Mouse (Mus musculus): ENCODE data around the gene Cd69. TPM values are rescaled to one million over a fixed set of nuclear protein-coding genes. Genes with fewer than 3 reads are reported as not detected.

Gene Cd69
- polyA plus RNA-seq, 1 experiment: 0.07 TPM

GRCm38 (mm10) chr6:129265821-129266220 is 9.4 kb downstream of the Cd69 start:
- WGBS: 74% methylated on average over 3 of the region's 3 CpGs
- no peaks in the 10 kb centered on the region for H3K27me3 ChIP-seq (ENCODE audit: control insufficient read depth, insufficient read depth, low read length)
- H3K4me3 ChIP-seq (replicated peaks; ENCODE audit: insufficient read depth, low read depth, low read length): no peak overlapping the region
- no peak for DNase-seq
- no peak overlapping the region for H3K27ac ChIP-seq (ENCODE audit: insufficient read depth, low read length)
- no peaks in the 10 kb centered on the region for H3K4me1 ChIP-seq (ENCODE audit: control insufficient read depth, insufficient read depth, low read length)
- no peak for TF ChIP-seq CTCF (IDR thresholded peaks at IDR 0.05; ENCODE audit: borderline replicate concordance, insufficient read depth, low read depth, low read length)
- TF ChIP-seq POLR2A (IDR thresholded peaks at IDR 0.05; ENCODE audit: borderline replicate concordance, insufficient read depth, low read length): no peak

- DNase-seq: no peak
- Histone ChIP-seq H3K4me3 (replicated peaks; ENCODE audit: insufficient read depth, low read depth, low read length) (no peak overlapping the region), H3K27me3 (ENCODE audit: control insufficient read depth, insufficient read depth, low read length) (no peaks in the 10 kb centered on the region), H3K4me1 (ENCODE audit: control insufficient read depth, insufficient read depth, low read length) (no peaks in the 10 kb centered on the region), H3K27ac (ENCODE audit: insufficient read depth, low read length) (no peak overlapping the region)
- no peak for TF ChIP-seq POLR2A (IDR thresholded peaks at IDR 0.05; ENCODE audit: borderline replicate concordance, insufficient read depth, low read length)
- TF ChIP-seq CTCF (IDR thresholded peaks at IDR 0.05; ENCODE audit: borderline replicate concordance, insufficient read depth, low read depth, low read length): no peak
- 86% methylated on average over 4 of the region's 4 CpGs for WGBS
These were observed 14.3 kb downstream of the Cd69 start for GRCm38 (mm10) chr6:129260940-129261339.

- Histone ChIP-seq H3K4me1 (ENCODE audit: control insufficient read depth, insufficient read depth, low read length) (no peaks in the 10 kb centered on the region), H3K4me3 (replicated peaks; ENCODE audit: insufficient read depth, low read depth, low read length) (no peak overlapping the region), H3K27ac (ENCODE audit: insufficient read depth, low read length) (no peak overlapping the region), H3K27me3 (ENCODE audit: control insufficient read depth, insufficient read depth, low read length) (no peaks in the 10 kb centered on the region)
- TF ChIP-seq CTCF (IDR thresholded peaks at IDR 0.05; ENCODE audit: borderline replicate concordance, insufficient read depth, low read depth, low read length) (no peak), POLR2A (IDR thresholded peaks at IDR 0.05; ENCODE audit: borderline replicate concordance, insufficient read depth, low read length) (no peak)
- no peak for DNase-seq
These were observed 15.2 kb downstream of the Cd69 start for GRCm38 (mm10) chr6:129260034-129260433.

- DNase-seq: no peak
- H3K27me3 ChIP-seq (ENCODE audit: control insufficient read depth, insufficient read depth, low read length): no peaks in the 10 kb centered on the region
These were observed 19.2 kb downstream of the Cd69 start for GRCm38 (mm10) chr6:129256018-129256417.

GRCm38 (mm10) chr6:129254949-129255602 is 20.2 kb downstream of the Cd69 start:
- Histone ChIP-seq H3K27ac (ENCODE audit: insufficient read depth, low read length) (no peak overlapping the region), H3K27me3 (ENCODE audit: control insufficient read depth, insufficient read depth, low read length) (no peaks in the 10 kb centered on the region), H3K4me3 (replicated peaks; ENCODE audit: insufficient read depth, low read depth, low read length) (no peak overlapping the region), H3K4me1 (ENCODE audit: control insufficient read depth, insufficient read depth, low read length) (no peaks in the 10 kb centered on the region)
- 13% methylated on average over 4 of the region's 4 CpGs for WGBS
- DNase-seq: no peak
- no peak for TF ChIP-seq POLR2A (IDR thresholded peaks at IDR 0.05; ENCODE audit: borderline replicate concordance, insufficient read depth, low read length)

More at GRCm38 (mm10) chr6:129256018-129256417, 19.2 kb downstream of the Cd69 start:
- H3K4me1 ChIP-seq (ENCODE audit: control insufficient read depth, insufficient read depth, low read length): no peaks in the 10 kb centered on the region
- no peak overlapping the region for H3K27ac ChIP-seq (ENCODE audit: insufficient read depth, low read length)
- 46% methylated on average over 7 of the region's 7 CpGs for WGBS
- H3K4me3 ChIP-seq (replicated peaks; ENCODE audit: insufficient read depth, low read depth, low read length): no peak overlapping the region
- TF ChIP-seq CTCF (IDR thresholded peaks at IDR 0.05; ENCODE audit: borderline replicate concordance, insufficient read depth, low read depth, low read length): 0 out of 2 replicates have a peak, but pooled peaks have one; percentile 0
- no peak for TF ChIP-seq POLR2A (IDR thresholded peaks at IDR 0.05; ENCODE audit: borderline replicate concordance, insufficient read depth, low read length)

GRCm38 (mm10) chr6:129254314-129254713 is 20.9 kb downstream of the Cd69 start:
- TF ChIP-seq CTCF (IDR thresholded peaks at IDR 0.05; ENCODE audit: borderline replicate concordance, insufficient read depth, low read depth, low read length) (no peak), POLR2A (IDR thresholded peaks at IDR 0.05; ENCODE audit: borderline replicate concordance, insufficient read depth, low read length) (no peak)
- DNase-seq: no peak
- WGBS: 75% methylated on average over 4 of the region's 4 CpGs
- Histone ChIP-seq H3K4me3 (replicated peaks; ENCODE audit: insufficient read depth, low read depth, low read length) (no peak overlapping the region), H3K27ac (ENCODE audit: insufficient read depth, low read length) (no peak overlapping the region), H3K4me1 (ENCODE audit: control insufficient read depth, insufficient read depth, low read length) (no peaks in the 10 kb centered on the region), H3K27me3 (ENCODE audit: control insufficient read depth, insufficient read depth, low read length) (no peaks in the 10 kb centered on the region)

- Histone ChIP-seq H3K4me1 (ENCODE audit: control insufficient read depth, insufficient read depth, low read length) (no peaks in the 10 kb centered on the region), H3K27ac (ENCODE audit: insufficient read depth, low read length) (no peak overlapping the region), H3K27me3 (ENCODE audit: control insufficient read depth, insufficient read depth, low read length) (no peaks in the 10 kb centered on the region), H3K4me3 (replicated peaks; ENCODE audit: insufficient read depth, low read depth, low read length) (no peak overlapping the region)
- DNase-seq: no peak
- no peak for TF ChIP-seq POLR2A (IDR thresholded peaks at IDR 0.05; ENCODE audit: borderline replicate concordance, insufficient read depth, low read length)
- TF ChIP-seq CTCF (IDR thresholded peaks at IDR 0.05; ENCODE audit: borderline replicate concordance, insufficient read depth, low read depth, low read length): no peak
These were observed 27.0 kb downstream of the Cd69 start for GRCm38 (mm10) chr6:129248243-129248642.

- WGBS: 77% methylated on average over 1 of the region's 1 CpGs
- no peak overlapping the region for H3K27ac ChIP-seq (ENCODE audit: insufficient read depth, low read length)
- H3K4me1 ChIP-seq (ENCODE audit: control insufficient read depth, insufficient read depth, low read length): no peaks in the 10 kb centered on the region
- no peaks in the 10 kb centered on the region for H3K27me3 ChIP-seq (ENCODE audit: control insufficient read depth, insufficient read depth, low read length)
- TF ChIP-seq CTCF (IDR thresholded peaks at IDR 0.05; ENCODE audit: borderline replicate concordance, insufficient read depth, low read depth, low read length) (no peak), POLR2A (IDR thresholded peaks at IDR 0.05; ENCODE audit: borderline replicate concordance, insufficient read depth, low read length) (no peak)
- no peak for DNase-seq
- no peak overlapping the region for H3K4me3 ChIP-seq (replicated peaks; ENCODE audit: insufficient read depth, low read depth, low read length)
These were observed 28.2 kb downstream of the Cd69 start for GRCm38 (mm10) chr6:129246992-129247391.

Measured in cerebellum, adult 2 months (tissue).